Mouse (Mus musculus) testis, postnatal 10 days (tissue): ENCODE results near the gene Cdc42ep1.
"Not testable (repeated sequence)": the region's sequence is repeated elsewhere in the genome, so short reads cannot be mapped to it uniquely, and the experiment has no call there.

ENCODE experiments used
- DNase-seq: peaks from one replicate; pipeline ENCODE4 v3.0.0; 2021; ENCODE audit warnings: low spot score

Cdc42ep1 gene

GRCm38 (mm10) chr15:78829636-78830035, 12.8 kb upstream of the Cdc42ep1 start:
- DNase-seq: no peak

- no peak for DNase-seq
Measured at GRCm38 (mm10) chr15:78830742-78831719, 11.4 kb upstream of the Cdc42ep1 start.

DNA sequence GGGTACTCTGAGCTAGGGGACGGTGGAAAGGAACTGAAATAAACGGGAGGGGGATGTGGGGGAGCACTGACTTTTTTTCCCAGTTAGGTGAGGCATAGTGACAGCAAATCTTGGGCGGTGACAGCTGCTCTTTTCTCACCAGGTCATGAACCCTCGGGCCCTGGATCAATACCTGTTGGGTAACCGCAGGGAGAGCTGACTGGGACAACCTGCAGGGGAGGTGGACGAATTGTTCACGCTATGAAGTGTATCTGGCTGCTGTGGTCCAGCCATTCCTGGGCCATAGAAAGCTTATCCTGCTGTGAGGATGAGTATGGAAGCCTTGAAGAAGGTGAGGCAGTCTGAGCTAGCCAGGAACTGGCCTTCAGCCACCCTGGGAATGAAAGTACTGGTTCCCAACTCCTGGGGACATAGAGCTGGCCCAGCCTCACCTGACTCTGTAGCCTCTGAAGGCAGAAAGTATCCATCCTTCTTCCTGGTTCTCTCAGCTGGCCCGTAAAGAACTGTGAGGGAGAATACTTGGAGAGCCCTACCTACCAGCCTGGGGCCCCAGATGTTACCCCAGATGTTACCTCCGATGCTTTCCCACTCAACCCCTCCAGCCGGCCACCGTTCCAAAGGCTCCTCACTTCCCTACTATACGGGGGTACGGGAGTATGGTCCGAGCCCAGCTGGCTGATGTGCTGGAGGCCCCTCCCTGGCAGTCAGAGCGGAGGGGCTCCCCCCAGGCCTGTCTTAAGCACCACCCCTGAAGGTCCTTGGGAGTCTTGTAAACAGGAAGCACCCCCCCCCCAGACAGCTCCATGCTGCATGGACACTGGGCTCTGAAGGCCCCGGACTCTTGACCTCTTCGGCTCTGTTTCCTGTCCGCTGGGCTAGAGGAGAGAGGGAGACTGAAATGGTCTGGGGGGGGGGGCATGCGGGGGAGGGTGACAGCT, 10.4 kb upstream of the Cdc42ep1 start:
- DNase-seq: no peak

GRCm38 (mm10) chr15:78832701-78833123, 9.7 kb upstream of the Cdc42ep1 start:
- peak; percentile 82 for DNase-seq

DNA sequence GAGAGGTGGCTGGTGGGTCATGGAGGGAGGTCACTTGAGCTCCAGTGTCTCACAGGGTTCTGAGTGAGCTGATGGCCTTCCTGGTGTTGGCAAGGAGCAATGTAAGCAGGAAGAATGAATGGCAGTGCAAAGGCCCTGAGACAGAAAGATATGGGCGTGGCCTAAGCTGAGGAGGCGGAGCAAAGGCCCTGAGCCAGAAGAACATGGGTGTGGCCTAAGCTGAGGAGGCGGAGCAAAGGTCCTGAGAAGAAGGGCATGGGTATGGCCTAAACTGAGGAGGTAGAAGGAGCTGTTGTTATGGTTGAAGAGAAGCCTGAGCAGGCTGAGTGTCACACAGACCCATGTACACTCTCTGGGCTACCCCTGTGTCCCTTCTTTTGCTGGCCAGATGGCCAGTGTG, 8.8 kb upstream of the Cdc42ep1 start:
- DNase-seq: peak; percentile 71

DNA sequence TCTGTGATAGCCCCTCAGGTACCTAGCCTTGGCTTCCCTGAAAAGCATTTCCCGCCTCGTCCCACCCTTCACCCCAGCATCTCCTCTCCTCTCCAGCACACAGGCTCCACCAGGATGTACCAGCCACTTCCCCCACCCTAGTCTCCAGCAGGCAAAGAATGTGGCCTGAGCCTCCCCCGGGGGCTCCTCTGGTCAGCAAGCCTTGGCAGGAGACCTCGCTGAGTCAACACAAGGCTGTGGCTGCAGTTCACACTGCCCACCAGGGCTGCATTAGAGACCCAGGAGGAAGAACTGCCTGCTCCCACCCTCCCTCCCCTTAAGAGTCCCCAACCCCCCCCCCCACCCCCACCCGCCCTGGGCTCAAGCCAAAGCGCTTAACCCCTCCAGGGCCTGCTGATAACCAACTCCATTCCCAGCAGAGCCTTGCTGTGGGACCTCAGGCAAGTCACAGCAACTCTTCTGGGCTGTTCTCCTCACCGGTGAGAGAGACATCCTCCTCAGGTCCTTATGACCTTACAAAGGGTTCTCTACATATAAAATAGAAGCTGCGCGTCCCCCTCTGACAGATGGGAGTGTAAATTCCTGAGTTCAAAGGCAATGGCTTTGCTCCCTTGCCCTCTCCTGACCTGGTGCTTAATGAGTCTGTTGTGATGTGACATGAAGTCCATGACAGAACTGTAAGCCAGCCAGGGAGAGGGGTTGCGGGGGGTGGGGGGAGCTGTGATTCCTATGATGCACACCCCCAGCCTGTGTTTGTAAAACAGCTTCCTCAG, 8.0 kb upstream of the Cdc42ep1 start:
- DNase-seq: no peak

DNA sequence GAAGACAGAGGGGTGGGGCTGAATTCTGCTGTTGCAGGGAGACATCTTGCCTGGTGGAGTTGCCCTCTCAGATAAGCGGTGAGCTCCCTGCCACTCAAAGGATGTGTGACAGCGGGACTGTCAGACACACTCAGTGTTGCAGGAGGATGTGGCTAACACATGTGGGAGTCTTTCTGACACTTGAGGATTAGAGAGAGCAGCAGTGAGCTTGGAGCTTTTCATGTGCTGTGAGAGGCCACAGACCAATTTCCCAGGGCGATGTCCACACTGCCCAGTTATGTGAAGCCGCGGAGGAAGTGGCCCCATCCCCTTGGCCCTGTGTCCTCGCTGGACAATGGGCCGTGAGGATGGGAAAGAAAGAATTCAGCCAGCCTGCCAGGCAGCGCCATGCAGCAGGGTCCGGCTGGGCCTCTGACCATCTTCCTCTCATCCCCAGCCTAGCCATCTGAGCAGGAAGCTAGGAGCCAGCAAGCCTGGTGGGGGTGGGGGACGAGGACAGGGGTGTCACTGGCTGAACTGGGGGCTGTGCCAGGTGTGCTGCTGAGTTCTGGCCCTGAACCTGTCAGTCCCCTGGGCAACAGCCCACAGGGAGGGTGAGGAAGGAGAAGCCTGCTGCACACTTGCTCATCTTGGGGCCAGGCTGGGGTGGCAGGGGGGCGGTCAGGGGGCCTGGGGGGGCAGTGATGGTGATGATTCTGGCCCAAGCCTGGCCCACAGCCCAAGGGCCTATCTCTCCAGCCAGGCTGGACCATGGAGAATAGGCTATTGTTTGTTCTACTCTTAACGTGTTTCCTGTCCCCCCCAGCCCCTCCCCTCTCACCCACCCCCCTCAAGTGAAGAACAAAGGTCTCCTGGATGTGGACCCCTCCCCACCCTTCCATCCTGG, 7.0 kb upstream of the Cdc42ep1 start:
- DNase-seq: peak; percentile 66

DNA sequence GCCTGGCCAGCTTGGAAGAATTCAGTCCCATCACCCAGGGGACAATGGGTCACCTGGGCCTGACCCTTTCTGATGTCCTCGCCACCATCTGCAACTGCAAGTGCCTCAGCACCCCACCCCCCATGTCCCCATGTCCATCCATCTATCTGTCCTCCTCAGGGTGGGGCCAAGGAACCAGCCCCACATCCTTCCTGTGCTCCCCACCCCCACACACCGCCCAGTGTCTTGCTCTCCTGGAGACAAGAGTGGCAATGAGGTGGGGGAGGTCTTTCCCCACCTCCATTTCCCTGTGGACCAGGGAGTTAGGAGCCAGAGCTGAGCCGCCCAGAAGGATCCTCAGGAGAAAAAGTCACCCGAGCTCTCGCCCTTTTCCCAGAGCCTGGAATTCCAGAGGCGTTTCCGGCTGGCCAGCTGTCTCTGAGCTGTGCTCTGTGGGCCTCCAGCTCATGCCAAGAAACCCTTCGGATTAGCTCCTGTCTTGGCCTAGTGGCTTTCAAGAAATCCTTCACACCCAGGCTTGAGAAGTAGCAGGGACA, 6.3 kb upstream of the Cdc42ep1 start:
- peak; percentile 63 for DNase-seq

DNA sequence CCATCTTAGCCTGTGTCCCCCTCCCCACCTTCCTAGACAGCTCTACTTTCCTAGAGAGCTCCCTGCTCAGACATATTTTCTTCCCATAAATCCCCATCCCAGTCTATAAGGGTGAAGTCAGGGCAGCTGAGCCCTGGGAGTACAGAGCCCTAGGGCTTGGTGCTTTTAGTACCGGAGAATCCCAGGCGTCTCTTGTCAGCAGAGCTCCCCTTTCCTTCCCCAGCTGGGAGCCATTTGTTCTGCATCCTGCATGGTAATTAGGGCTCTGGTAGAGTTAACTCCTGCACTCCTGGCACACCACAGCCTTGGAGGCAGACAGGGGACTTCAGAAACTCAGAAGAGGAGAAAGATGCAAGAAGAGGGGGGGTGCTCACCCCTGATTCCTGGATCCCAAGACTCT, 2.7 kb upstream of the Cdc42ep1 start:
- no peak for DNase-seq

DNA sequence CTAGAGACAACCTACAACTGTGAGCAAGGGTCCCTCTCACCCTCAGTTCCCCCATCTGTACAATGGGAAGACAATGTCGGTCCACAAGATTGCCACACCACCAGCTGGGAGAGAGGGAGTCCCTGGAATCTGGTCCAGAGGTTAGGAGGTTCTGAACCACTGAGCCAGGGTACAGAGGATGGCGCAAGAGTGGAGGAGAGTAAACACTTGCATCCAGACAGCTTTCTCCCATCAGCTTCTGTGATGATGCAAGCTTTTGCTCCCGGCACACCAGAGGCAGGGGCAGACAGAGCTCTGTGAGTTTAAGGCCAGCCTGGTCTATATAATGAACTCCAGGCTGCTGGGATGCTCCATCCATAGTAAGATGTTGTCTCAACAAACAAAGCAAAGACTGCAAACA, 2.2 kb upstream of the Cdc42ep1 start:
- no peak for DNase-seq

- no peak for DNase-seq
Measured at GRCm38 (mm10) chr15:78840751-78841150, 1.7 kb upstream of the Cdc42ep1 start.

DNA sequence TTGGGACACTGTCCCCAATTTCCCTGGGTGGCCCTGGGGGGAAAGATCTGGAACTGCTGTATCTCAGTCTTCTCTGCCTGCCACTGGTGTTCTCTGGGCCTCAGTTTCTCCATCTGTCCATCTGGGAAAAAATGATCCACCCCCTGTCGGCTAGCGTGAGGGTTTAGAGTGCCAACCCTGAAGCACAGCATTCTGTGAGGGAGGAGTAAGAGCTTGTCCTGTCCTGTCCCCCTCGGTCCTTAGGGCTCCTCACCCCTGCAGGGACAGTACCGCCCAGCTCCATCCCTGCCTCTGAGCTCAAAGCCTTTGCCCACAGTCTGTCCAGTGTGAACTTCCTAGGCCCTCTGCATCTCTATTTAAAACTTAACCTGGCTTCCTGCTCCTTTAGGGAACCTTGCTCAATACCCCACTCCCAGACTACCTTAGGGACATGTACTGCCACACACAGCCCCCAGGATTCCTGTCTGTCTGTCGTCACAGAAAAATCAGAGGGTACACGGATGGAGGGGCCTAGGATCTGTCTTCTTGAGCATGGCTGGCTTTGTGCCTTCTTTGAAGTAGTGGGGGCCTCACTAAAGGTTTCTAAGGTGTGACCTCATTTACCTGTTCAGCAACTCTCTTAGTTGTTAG, 1.1 kb upstream of the Cdc42ep1 start:
- no peak for DNase-seq

DNA sequence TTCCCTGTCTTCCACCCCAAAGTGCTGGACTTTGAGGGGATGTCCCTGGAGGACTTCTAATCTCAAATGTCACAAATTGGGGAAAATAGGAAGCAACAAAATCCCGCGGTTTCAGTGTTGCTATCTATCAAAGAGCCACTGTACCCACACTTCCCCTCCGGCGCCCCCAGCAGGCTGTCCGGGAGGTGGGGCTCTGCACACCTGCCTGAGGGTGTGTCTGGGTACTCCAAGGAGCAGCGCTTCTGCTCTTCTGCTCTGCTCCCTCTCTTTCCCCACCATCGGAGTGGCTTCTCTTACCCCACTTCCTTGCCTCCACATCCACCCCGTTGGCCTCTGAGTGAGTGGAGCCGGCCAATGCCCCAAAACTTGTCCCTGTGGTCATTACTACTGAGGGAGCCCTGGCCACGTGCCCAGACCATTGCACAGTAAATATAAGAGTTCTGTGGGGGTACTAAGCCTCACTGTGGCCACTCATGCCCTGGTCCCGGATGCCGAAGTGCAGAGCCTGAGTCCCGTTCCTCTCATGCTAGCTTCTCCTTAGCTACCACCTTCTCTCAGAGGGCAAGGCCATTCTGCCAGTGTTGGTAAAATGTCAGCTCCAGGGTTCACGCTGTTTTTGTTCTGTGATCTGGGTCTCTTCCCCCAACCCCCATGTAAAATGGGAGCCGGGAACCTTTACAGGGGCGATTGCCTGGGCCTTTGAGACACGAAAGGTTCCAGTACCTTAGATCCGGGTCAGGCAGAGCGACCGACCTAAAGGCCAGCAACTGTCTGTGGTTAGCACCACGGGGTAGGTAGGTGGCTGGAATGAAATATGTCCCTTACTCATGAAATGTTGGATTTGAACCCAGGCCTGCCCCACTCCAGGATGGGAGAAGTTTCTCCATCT, 1.4 kb downstream of the Cdc42ep1 start:
- DNase-seq: peak; percentile 65

GRCm38 (mm10) chr15:78844791-78845190, 2.4 kb downstream of the Cdc42ep1 start:
- DNase-seq: no peak

DNA sequence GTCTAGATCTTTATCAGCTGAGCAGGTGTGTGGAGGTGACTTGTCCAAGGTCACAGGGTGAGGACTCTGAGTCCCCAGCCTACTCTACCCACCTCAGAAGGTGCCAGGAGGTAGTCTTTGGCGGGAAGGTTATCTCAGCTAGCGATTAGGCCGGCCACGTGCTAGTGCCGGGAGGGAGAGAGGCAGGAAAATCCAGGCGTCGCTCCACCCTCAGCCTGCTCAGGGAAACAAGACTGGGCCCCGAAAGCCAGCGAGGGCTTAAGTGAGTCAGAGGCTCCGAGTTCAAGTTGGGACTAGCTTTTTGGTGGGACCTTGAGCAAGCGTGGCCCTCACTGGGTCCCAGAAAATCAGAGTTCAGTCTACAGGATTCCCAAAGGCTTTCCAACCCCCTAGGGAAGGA, 2.9 kb downstream of the Cdc42ep1 start:
- no peak for DNase-seq

GRCm38 (mm10) chr15:78845867-78846266, 3.4 kb downstream of the Cdc42ep1 start:
- peak; percentile 67 for DNase-seq

DNA sequence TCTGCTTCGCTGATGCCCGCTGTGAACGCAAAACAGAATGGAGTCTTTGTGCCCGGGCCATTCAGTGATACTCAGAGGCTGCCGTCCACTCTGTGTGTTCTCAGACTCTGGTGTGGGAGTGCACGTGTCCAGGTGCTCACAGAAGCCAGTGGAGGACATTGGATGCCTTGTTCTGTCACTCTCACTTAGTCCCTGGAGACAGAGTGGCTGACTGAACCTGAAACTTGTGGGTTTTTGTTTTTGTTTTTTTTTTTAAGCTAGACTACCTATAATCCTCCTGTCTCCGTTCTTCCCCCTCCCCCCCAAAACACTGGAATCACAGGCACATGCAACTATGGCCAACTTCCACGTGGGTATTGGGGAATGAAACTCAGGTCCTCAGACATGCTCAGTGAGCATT, 3.9 kb downstream of the Cdc42ep1 start:
- no peak for DNase-seq

DNA sequence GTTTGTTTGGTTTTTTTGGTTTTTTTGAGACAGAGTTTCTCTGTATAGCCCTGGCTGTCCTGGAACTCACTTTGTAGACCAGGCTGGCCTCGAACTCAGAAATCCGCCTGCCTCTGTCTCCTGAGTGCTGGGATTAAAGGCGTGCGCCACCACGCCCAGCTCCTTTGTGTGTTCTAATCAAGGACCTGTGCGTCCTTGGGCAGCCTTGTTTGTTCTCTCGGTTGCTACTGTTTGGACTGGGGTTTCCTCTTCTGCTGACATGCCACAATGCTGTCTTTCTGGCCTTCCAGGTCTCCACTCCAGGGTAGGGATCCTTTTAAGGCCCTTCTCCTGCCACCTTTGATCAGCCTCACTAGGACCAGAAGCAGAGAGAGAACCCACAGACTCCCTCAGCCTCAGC, 4.4 kb downstream of the Cdc42ep1 start:
- DNase-seq: not testable (repeated sequence)

DNA sequence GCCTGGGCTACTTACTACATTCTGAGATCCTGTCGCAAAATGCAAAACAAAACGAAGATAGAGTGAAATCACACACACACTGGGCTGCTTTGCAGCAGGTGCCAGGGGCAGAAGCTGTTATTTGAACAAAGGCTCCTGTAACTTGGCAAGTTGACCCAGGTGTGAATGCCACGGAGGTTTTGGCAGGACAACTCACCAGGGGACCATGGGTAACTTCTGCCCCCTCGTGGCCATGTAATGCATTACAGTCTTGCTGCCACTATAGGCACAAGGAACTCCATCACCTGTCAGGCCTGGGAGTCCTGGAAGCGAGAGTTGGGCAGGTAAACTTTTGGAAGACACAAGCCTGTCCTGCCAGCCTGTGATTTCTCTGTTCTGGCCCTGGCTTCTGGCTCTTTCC, 6.0 kb downstream of the Cdc42ep1 start:
- DNase-seq: peak; percentile 91
